Mouse (Mus musculus) forebrain, embryonic 12.5 days (tissue): ENCODE measurements around the gene Cdh13. TPM values are rescaled to one million over a fixed set of nuclear protein-coding genes. Genes with fewer than 3 reads are reported as not detected.

Experiments
- ATAC-seq: fragments of 200-750 bp; cut with Nextera tagmentation; 2 replicates; pipeline ENCODE4 v1.8.0; 2017; ENCODE audit warnings: moderate TSS enrichment; ENCODE audit not compliant: low FRiP score
- H3K27ac ChIP-seq: fragments of 300-500 bp; sonication (generic); 2 replicates; pipeline ENCODE4 v1.5.1; 2016; ENCODE audit warnings: mild to moderate bottlenecking
- H3K27me3 ChIP-seq: fragments of 300-500 bp; sonication (generic); 2 replicates; pipeline ENCODE4 v1.6.1; 2016; ENCODE audit warnings: mild to moderate bottlenecking
- H3K36me3 ChIP-seq: fragments of 300-500 bp; sonication (generic); replicated peaks from 2 replicates; pipeline ENCODE4 v1.6.1; 2016; ENCODE audit warnings: mild to moderate bottlenecking
- H3K4me1 ChIP-seq: fragments of 300-500 bp; sonication (generic); 2 replicates; pipeline ENCODE4 v1.6.1; 2016
- H3K4me2 ChIP-seq: fragments of 300-500 bp; sonication (generic); 2 replicates; pipeline ENCODE4 v1.6.1; 2016; ENCODE audit warnings: mild to moderate bottlenecking, moderate library complexity
- H3K4me3 ChIP-seq: fragments of 300-500 bp; sonication (generic); replicated peaks from 2 replicates; pipeline ENCODE4 v1.5.1; 2016; ENCODE audit warnings: mild to moderate bottlenecking
- H3K9ac ChIP-seq: fragments of 300-500 bp; sonication (generic); 2 replicates; pipeline ENCODE4 v1.6.1; 2016; ENCODE audit warnings: mild to moderate bottlenecking
- H3K9me3 ChIP-seq: fragments of 300-500 bp; sonication (generic); 2 replicates; pipeline ENCODE4 v1.6.1; 2016
- WGBS: fragments of 180-500 bp; shearing (Covaris S2); methylation state at CpG from one replicate; pipeline ENCODE4 v1.1.7; 2016; 5-methylcytosine and 5-hydroxymethylcytosine counted together
- polyA plus RNA-seq: library from polyadenylated mRNA; unstranded; fragments of >200 nt; fragmentation: Nextera tagmentation; extraction: Ambion mirVana; gene quantifications from 2 replicates; pipeline ENCODE4 v1.2.1, GENCODE M21; 2016

Gene Cdh13
- polyA plus RNA-seq, 1 experiment from 2014 or later = 10.8 TPM

GRCm38 (mm10) chr8:118866332-118866731 is 582.8 kb downstream of the Cdh13 start:
- Histone ChIP-seq H3K27me3 (no peaks in the 10 kb centered on the region), H3K9ac (no peak overlapping the region), H3K4me3 (no peak overlapping the region), H3K9me3 (no peaks in the 10 kb centered on the region), H3K4me2 (no peak overlapping the region), H3K4me1 (peaks cover 5% of the 10 kb centered on the region; the same call in 1 of the 2 replicates), H3K27ac (no peak overlapping the region), H3K36me3 (no peaks in the 10 kb centered on the region)
- ATAC-seq = no peak
- 79% methylated on average over 6 of the region's 6 CpGs for WGBS

DNA sequence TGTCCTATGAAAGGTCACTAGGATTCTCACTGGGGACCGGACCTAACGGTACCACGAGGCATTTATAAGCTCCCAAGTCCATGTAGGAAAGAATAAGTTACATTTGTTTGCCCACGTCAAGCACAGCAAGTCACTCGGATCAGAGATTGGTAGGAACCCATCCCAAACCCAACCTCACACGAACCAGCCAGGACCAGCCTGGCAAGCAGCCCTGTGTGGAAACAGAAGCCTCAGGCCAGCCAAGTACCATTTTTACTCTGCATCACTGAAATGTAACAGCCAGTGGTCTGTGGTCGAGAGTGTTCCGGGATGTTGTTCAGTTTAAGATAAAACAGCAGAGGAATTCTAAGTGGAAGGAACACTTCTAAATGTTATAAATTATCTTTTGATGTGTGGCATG is 587.2 kb downstream of the Cdh13 start:
- WGBS = 91% methylated on average over 8 of the region's 8 CpGs
- no peaks in the 10 kb centered on the region for H3K27me3 ChIP-seq
- no peaks in the 10 kb centered on the region for H3K36me3 ChIP-seq
- H3K9ac ChIP-seq = no peak overlapping the region
- no peak overlapping the region for H3K4me2 ChIP-seq
- no peak for ATAC-seq
- H3K9me3 ChIP-seq = no peaks in the 10 kb centered on the region
- H3K27ac ChIP-seq = no peak overlapping the region
- peaks cover 10% of the 10 kb centered on the region; the same call in 1 of the 2 replicates for H3K4me1 ChIP-seq
- H3K4me3 ChIP-seq = no peak overlapping the region

GRCm38 (mm10) chr8:118879939-118880825 is 596.6 kb downstream of the Cdh13 start:
- ATAC-seq = no peak
- H3K27me3 ChIP-seq = no peaks in the 10 kb centered on the region
- 84% methylated on average over 11 of the region's 11 CpGs for WGBS
- peaks cover 7% of the 10 kb centered on the region; the same call in 1 of the 2 replicates for H3K4me1 ChIP-seq
- H3K4me2 ChIP-seq = no peak overlapping the region
- no peak overlapping the region for H3K27ac ChIP-seq
- no peak overlapping the region for H3K4me3 ChIP-seq
- H3K9me3 ChIP-seq = no peaks in the 10 kb centered on the region
- no peaks in the 10 kb centered on the region for H3K36me3 ChIP-seq
- no peak overlapping the region for H3K9ac ChIP-seq

DNA sequence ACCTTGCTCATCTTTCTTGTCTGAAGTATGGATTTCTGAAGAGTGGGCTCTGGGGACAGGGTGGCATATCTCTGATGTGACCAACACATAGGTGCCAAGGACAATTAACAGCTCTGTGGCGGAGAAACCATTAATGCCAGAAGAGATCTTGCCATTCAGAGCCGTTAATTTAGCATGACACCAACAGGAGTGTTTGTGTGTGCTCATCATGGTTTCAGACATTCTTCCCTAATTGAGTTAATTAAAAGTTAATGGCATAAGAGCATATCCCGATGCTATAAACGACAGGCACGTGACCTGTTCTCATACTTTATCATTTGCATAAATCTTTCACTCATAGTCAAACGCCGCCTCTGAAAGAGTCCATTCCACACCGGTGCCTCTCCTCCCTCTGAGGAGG is 600.8 kb downstream of the Cdh13 start:
- 52% methylated on average over 8 of the region's 8 CpGs for WGBS
- no peak for ATAC-seq
- Histone ChIP-seq H3K27ac (no peak overlapping the region), H3K4me1 (peaks cover 7% of the 10 kb centered on the region; the same call in 1 of the 2 replicates), H3K27me3 (no peaks in the 10 kb centered on the region), H3K9me3 (no peaks in the 10 kb centered on the region), H3K4me3 (no peak overlapping the region), H3K36me3 (no peaks in the 10 kb centered on the region), H3K9ac (no peak overlapping the region), H3K4me2 (no peak overlapping the region)

DNA sequence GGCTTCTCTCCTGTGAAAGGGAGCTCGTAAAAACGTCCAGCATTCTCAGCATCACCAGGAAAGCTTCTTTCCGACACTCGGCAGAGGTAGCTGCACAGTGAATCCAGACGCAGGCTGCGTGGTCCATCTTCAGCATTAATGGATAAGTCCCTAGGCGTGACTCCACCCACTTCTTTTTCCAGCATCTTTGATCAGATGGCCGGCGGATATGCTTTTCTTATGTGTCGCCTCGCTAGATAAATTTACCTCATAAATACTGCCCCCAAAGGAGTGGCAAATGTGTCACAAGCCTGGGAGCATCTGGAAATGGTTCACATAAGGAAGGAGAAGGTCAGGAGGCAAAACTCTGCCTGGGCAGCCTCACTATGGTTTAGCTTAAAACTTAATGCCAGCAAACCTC is 601.5 kb downstream of the Cdh13 start:
- Histone ChIP-seq H3K9me3 (no peaks in the 10 kb centered on the region), H3K4me3 (no peak overlapping the region), H3K27ac (no peak overlapping the region), H3K36me3 (no peaks in the 10 kb centered on the region), H3K9ac (no peak overlapping the region), H3K27me3 (no peaks in the 10 kb centered on the region), H3K4me2 (no peak overlapping the region), H3K4me1 (peaks cover 7% of the 10 kb centered on the region; the same call in 1 of the 2 replicates)
- ATAC-seq = no peak
- 82% methylated on average over 11 of the region's 11 CpGs for WGBS

GRCm38 (mm10) chr8:118902402-118902801 is 618.9 kb downstream of the Cdh13 start:
- Histone ChIP-seq H3K9me3 (no peaks in the 10 kb centered on the region), H3K36me3 (no peaks in the 10 kb centered on the region), H3K27ac (0 out of 2 replicates have a peak overlapping the region, but pooled peaks have one; percentile 4), H3K4me3 (no peak overlapping the region), H3K4me1 (peaks cover 11% of the 10 kb centered on the region; the same call in 1 of the 2 replicates), H3K4me2 (peak overlapping the region; percentile 19), H3K27me3 (no peaks in the 10 kb centered on the region), H3K9ac (no peak overlapping the region)
- WGBS = 54% methylated on average over 11 of the region's 11 CpGs
- no peak; the same call in 1 of the 2 replicates for ATAC-seq

- WGBS = 89% methylated on average over 3 of the region's 3 CpGs
- H3K4me2 ChIP-seq = no peak overlapping the region
- H3K36me3 ChIP-seq = no peaks in the 10 kb centered on the region
- ATAC-seq = no peak
- no peak overlapping the region for H3K4me3 ChIP-seq
- H3K9me3 ChIP-seq = peaks cover 14% of the 10 kb centered on the region
- no peaks in the 10 kb centered on the region for H3K4me1 ChIP-seq
- no peaks in the 10 kb centered on the region for H3K27me3 ChIP-seq
- H3K9ac ChIP-seq = no peak overlapping the region
- H3K27ac ChIP-seq = no peak overlapping the region
These were observed 633.0 kb downstream of the Cdh13 start for GRCm38 (mm10) chr8:118916513-118916912.

DNA sequence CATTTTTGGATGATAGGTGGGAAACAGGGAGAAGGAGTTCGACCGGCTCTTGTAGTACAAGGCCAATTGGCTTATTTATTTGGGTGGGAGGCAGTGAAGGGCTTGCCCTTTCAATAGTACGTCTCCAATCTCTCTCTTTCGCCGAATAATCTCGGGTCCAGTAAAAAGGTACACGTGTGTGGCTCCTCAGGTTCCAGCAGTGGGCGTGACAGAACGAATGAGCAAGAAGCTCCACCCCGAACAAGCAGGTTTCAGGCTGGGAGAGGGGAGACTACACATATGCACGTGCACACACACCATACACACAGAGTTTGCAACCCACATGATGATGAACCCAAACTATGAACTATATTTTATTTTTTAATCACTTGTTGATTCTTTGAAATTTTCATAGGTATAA is 653.9 kb downstream of the Cdh13 start:
- no peak overlapping the region for H3K9ac ChIP-seq
- no peak overlapping the region for H3K4me2 ChIP-seq

DNA sequence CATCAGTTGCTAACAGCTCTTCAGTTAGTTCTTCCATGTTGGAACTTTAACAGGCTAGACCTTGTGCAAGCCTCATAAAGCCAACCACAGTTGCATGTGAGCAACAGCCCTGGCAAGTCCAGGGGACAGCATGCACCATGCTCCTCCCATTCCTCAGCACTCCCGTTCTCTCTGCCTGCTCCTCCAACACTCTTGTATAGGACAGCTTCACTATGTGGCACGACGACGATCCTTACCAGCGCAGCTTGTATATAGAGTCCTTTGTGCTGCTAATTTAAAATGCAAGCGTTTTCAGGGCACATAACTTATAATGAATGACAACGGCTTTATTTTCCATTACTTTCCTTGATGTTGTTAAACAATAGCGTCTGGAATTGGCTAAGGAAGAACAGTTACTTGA is 654.5 kb downstream of the Cdh13 start:
- ATAC-seq = 0 out of 2 replicates have a peak, but pooled peaks have one; percentile 23

More for the DNA sequence above, 653.9 kb downstream of the Cdh13 start:
- Histone ChIP-seq H3K4me1 (peaks cover 7% of the 10 kb centered on the region), H3K9me3 (no peaks in the 10 kb centered on the region), H3K4me3 (no peak overlapping the region), H3K27me3 (no peaks in the 10 kb centered on the region), H3K36me3 (no peaks in the 10 kb centered on the region), H3K27ac (no peak overlapping the region)
- 18% methylated on average over 11 of the region's 11 CpGs for WGBS
- no peak for ATAC-seq

GRCm38 (mm10) chr8:118951766-118952741 is 668.5 kb downstream of the Cdh13 start:
- Histone ChIP-seq H3K27me3 (no peaks in the 10 kb centered on the region), H3K9ac (no peak overlapping the region), H3K36me3 (no peaks in the 10 kb centered on the region), H3K4me1 (no peaks in the 10 kb centered on the region), H3K4me3 (no peak overlapping the region), H3K9me3 (no peaks in the 10 kb centered on the region), H3K27ac (no peak overlapping the region), H3K4me2 (no peak overlapping the region)
- 52% methylated on average over 20 of the region's 20 CpGs for WGBS
- no peak for ATAC-seq

More for the DNA sequence above, 654.5 kb downstream of the Cdh13 start:
- no peaks in the 10 kb centered on the region for H3K9me3 ChIP-seq
- peaks cover 7% of the 10 kb centered on the region for H3K4me1 ChIP-seq
- no peaks in the 10 kb centered on the region for H3K36me3 ChIP-seq
- 9% methylated on average over 8 of the region's 8 CpGs for WGBS
- peak overlapping the region; percentile 13; the same call in 1 of the 2 replicates for H3K4me2 ChIP-seq
- H3K4me3 ChIP-seq = no peak overlapping the region
- H3K9ac ChIP-seq = no peak overlapping the region
- no peaks in the 10 kb centered on the region for H3K27me3 ChIP-seq
- H3K27ac ChIP-seq = no peak overlapping the region

DNA sequence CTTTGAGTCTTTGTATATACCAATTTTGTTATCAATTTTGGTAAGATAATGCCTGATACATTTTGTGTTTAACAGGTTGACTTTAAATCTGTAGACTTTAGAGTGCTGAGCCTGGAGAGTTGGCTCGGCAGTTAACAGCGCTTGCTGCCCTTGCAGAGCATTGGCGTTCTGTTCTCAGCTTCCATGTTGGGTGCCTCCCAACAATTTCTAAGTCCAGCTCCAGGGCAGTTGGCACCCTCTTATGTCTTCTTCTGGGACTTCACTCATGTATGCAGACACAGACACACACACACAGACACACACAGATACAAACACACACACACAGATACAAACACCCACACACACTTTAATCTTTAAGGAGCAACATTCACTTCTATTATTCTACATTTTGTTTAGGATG is 672.6 kb downstream of the Cdh13 start:
- no peaks in the 10 kb centered on the region for H3K4me1 ChIP-seq
- 92% methylated on average over 3 of the region's 3 CpGs for WGBS
- H3K27me3 ChIP-seq = no peaks in the 10 kb centered on the region
- no peaks in the 10 kb centered on the region for H3K9me3 ChIP-seq
- H3K36me3 ChIP-seq = no peaks in the 10 kb centered on the region
- no peak overlapping the region for H3K4me2 ChIP-seq
- H3K9ac ChIP-seq = no peak overlapping the region
- H3K27ac ChIP-seq = no peak overlapping the region
- no peak overlapping the region for H3K4me3 ChIP-seq
- ATAC-seq = no peak
